Mouse (Mus musculus): Measurements from ENCODE around the gene Pip4p1. TPM values are rescaled to one million over a fixed set of nuclear protein-coding genes. Genes with fewer than 3 reads are reported as not detected.
"Not testable (repeated sequence)": the region's sequence is repeated elsewhere in the genome, so short reads cannot be mapped to it uniquely, and the experiment has no call there.

The Pip4p1 gene
- polyA plus RNA-seq, 1 experiment: 8.9 TPM

GRCm38 (mm10) chr14:50925111-50925920 is 5.3 kb downstream of the Pip4p1 start:
- Histone ChIP-seq H3K27me3 (ENCODE audit: control insufficient read depth) (no peaks in the 10 kb centered on the region), H3K9me3 (ENCODE audit: control insufficient read depth, low read length) (no peaks in the 10 kb centered on the region), H3K4me3 (replicated peaks) (peak overlapping the region; percentile 81), H3K4me1 (ENCODE audit: control insufficient read depth) (peaks cover 43% of the 10 kb centered on the region), H3K36me3 (ENCODE audit: control insufficient read depth) (peaks cover 45% of the 10 kb centered on the region)
- no peak for TF ChIP-seq GATA1 (IDR thresholded peaks at IDR 0.05; ENCODE audit: low read length)
- TF ChIP-seq TAL1 (IDR thresholded peaks at IDR 0.05; ENCODE audit: low read length): no peak

GRCm38 (mm10) chr14:50924281-50925064 is 6.2 kb downstream of the Pip4p1 start, which contains the start of the genes Osgep and Apex1:
Gene Osgep, minus strand, starts transcription at chr14:50924893.
Gene Apex1, plus strand, starts transcription at chr14:50924968.
- Histone ChIP-seq H3K36me3 (ENCODE audit: control insufficient read depth) (peaks cover 45% of the 10 kb centered on the region), H3K4me1 (ENCODE audit: control insufficient read depth) (peaks cover 35% of the 10 kb centered on the region), H3K27me3 (ENCODE audit: control insufficient read depth) (no peaks in the 10 kb centered on the region), H3K4me3 (replicated peaks) (peak within 1 kb of the TSS; percentile 81), H3K9me3 (ENCODE audit: control insufficient read depth, low read length) (no peaks in the 10 kb centered on the region)
- TF ChIP-seq TAL1 (IDR thresholded peaks at IDR 0.05; ENCODE audit: low read length) (no peak), GATA1 (IDR thresholded peaks at IDR 0.05; ENCODE audit: low read length) (no peak)

GRCm38 (mm10) chr14:50923437-50923836 is 7.2 kb downstream of the Pip4p1 start:
- peak overlapping the region; percentile 81 for H3K4me3 ChIP-seq (replicated peaks)
- H3K36me3 ChIP-seq (ENCODE audit: control insufficient read depth): peaks cover 37% of the 10 kb centered on the region
- H3K4me1 ChIP-seq (ENCODE audit: control insufficient read depth): peaks cover 30% of the 10 kb centered on the region
- H3K9me3 ChIP-seq (ENCODE audit: control insufficient read depth, low read length); H3K27me3 ChIP-seq (ENCODE audit: control insufficient read depth): not testable (repeated sequence)

- no peak for TF ChIP-seq TAL1 (IDR thresholded peaks at IDR 0.05; ENCODE audit: low read length)
- TF ChIP-seq GATA1 (IDR thresholded peaks at IDR 0.05; ENCODE audit: low read length): no peak
- Histone ChIP-seq H3K9me3 (ENCODE audit: control insufficient read depth, low read length) (no peaks in the 10 kb centered on the region), H3K36me3 (ENCODE audit: control insufficient read depth) (peaks cover 29% of the 10 kb centered on the region), H3K27me3 (ENCODE audit: control insufficient read depth) (no peaks in the 10 kb centered on the region), H3K4me1 (ENCODE audit: control insufficient read depth) (no peaks in the 10 kb centered on the region), H3K4me3 (replicated peaks) (no peak overlapping the region)
These were observed 19.3 kb downstream of the Pip4p1 start for GRCm38 (mm10) chr14:50911356-50911755.

GRCm38 (mm10) chr14:50908126-50908525 is 22.5 kb downstream of the Pip4p1 start:
- Histone ChIP-seq H3K36me3 (ENCODE audit: control insufficient read depth) (peaks cover 2% of the 10 kb centered on the region; the same call in 1 of the 2 replicates), H3K4me3 (replicated peaks) (no peak overlapping the region), H3K9me3 (ENCODE audit: control insufficient read depth, low read length) (no peaks in the 10 kb centered on the region), H3K27me3 (ENCODE audit: control insufficient read depth) (no peaks in the 10 kb centered on the region), H3K4me1 (ENCODE audit: control insufficient read depth) (no peaks in the 10 kb centered on the region)
- no peak for TF ChIP-seq TAL1 (IDR thresholded peaks at IDR 0.05; ENCODE audit: low read length)

- H3K4me3 ChIP-seq (replicated peaks); H3K9me3 ChIP-seq (ENCODE audit: control insufficient read depth, low read length); H3K36me3 ChIP-seq (ENCODE audit: control insufficient read depth); H3K27me3 ChIP-seq (ENCODE audit: control insufficient read depth); H3K4me1 ChIP-seq (ENCODE audit: control insufficient read depth): not testable (repeated sequence)
These were observed 25.3 kb downstream of the Pip4p1 start for GRCm38 (mm10) chr14:50905327-50905726.

GRCm38 (mm10) chr14:50904828-50905129 is 25.9 kb downstream of the Pip4p1 start:
- TF ChIP-seq GATA1 (IDR thresholded peaks at IDR 0.05; ENCODE audit: low read length) (no peak), TAL1 (IDR thresholded peaks at IDR 0.05; ENCODE audit: low read length) (no peak)
- no peaks in the 10 kb centered on the region for H3K36me3 ChIP-seq (ENCODE audit: control insufficient read depth)
- H3K27me3 ChIP-seq (ENCODE audit: control insufficient read depth): no peaks in the 10 kb centered on the region
- H3K4me1 ChIP-seq (ENCODE audit: control insufficient read depth): no peaks in the 10 kb centered on the region
- no peaks in the 10 kb centered on the region for H3K9me3 ChIP-seq (ENCODE audit: control insufficient read depth, low read length)
- no peak overlapping the region for H3K4me3 ChIP-seq (replicated peaks)

- H3K9me3 ChIP-seq (ENCODE audit: control insufficient read depth, low read length): no peaks in the 10 kb centered on the region
- H3K4me1 ChIP-seq (ENCODE audit: control insufficient read depth): no peaks in the 10 kb centered on the region
- H3K27me3 ChIP-seq (ENCODE audit: control insufficient read depth): no peaks in the 10 kb centered on the region
- TF ChIP-seq GATA1 (IDR thresholded peaks at IDR 0.05; ENCODE audit: low read length) (no peak), TAL1 (IDR thresholded peaks at IDR 0.05; ENCODE audit: low read length) (no peak)
- H3K36me3 ChIP-seq (ENCODE audit: control insufficient read depth): no peaks in the 10 kb centered on the region
- H3K4me3 ChIP-seq (replicated peaks): no peak overlapping the region
These were observed 26.5 kb downstream of the Pip4p1 start for GRCm38 (mm10) chr14:50903973-50904827.

- not testable (repeated sequence) for H3K4me1 ChIP-seq (ENCODE audit: control insufficient read depth); H3K36me3 ChIP-seq (ENCODE audit: control insufficient read depth); H3K4me3 ChIP-seq (replicated peaks); H3K9me3 ChIP-seq (ENCODE audit: control insufficient read depth, low read length)
- peaks cover 33% of the 10 kb centered on the region for H3K27me3 ChIP-seq (ENCODE audit: control insufficient read depth)
These were observed 32.7 kb downstream of the Pip4p1 start for GRCm38 (mm10) chr14:50897992-50898391.

Data from erythroblast, embryonic 14.5 days (primary cell).